Mouse (Mus musculus) fat pad, adult 2 months (tissue): ENCODE results near the gene Serp2.

ENCODE experiments used
- DNase-seq: peaks from one replicate; pipeline ENCODE4 v3.0.0-alpha.2; 2011; ENCODE audit warnings: low read depth, low spot score; ENCODE audit errors: extremely low read depth

Gene Serp2

GRCm38 (mm10) chr14:76499492-76499891, 57.2 kb downstream of the Serp2 start:
- no peak for DNase-seq

GRCm38 (mm10) chr14:76498210-76498609, 58.5 kb downstream of the Serp2 start:
- no peak for DNase-seq

GRCm38 (mm10) chr14:76497187-76497586, 59.5 kb downstream of the Serp2 start:
- no peak for DNase-seq

- DNase-seq: no peak
Observed at GRCm38 (mm10) chr14:76495022-76495421, 61.7 kb downstream of the Serp2 start.

GRCm38 (mm10) chr14:76489128-76489527, 67.6 kb downstream of the Serp2 start:
- no peak for DNase-seq

- DNase-seq: no peak
Observed at GRCm38 (mm10) chr14:76488101-76489044, 68.3 kb downstream of the Serp2 start.

- no peak for DNase-seq
Observed at GRCm38 (mm10) chr14:76487609-76488008, 69.1 kb downstream of the Serp2 start.

- DNase-seq: no peak
Observed at GRCm38 (mm10) chr14:76483701-76484100, 73.0 kb downstream of the Serp2 start.
